Mouse (Mus musculus) thymus, postnatal 10 days (tissue): ENCODE data around the gene Soga3.
A peak's percentile ranks its signal among the peaks of the same experiment; 100 is the strongest.

Source experiments
- DNase-seq, 2 experiments: peaks; one replicate each; pipeline ENCODE4 v3.0.0; 2021; ENCODE audit warnings: low spot score in 2 of 2

Soga3 gene

DNA sequence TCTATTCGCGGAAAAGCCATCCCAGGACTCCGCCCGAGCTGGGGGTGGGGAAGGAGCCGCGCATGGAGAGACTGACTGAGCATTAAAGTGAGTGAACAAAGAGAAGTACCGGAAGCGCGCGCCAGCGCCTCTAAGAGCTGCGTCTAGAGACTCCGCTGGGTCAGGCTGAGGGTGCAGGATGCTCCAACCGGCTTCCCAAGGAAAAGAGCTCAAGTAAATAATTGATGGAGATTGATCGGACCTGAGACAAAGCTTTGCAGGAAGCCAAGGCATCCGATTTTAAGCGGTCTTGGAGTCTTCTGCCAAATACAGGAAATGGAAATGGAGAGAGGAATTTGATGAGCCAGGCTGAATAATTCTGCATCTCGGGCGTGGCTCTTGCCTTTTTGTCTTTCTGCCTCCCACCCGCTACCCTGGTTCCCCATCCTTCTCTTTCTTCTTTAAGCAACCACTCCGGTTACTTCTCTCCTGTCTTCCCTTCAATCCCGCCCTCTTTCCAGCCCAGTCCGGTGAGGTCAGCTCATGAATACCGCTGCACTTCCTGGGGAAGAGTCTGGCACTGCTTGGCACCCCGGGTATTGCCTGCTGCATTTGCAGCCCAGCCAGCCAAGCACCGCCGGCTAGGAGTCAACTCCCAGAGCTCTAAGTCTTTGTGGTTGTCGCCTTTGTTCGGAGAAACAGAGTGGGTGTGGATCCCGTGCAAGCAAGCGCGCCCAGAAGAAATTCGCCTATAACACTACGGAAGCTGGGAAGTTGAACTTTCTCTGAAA, at the start of gene Soga3:
Soga3 (plus strand) TSS at position 274 of the 770 bp plus-strand sequence.
- DNase-seq, result no peak

DNA sequence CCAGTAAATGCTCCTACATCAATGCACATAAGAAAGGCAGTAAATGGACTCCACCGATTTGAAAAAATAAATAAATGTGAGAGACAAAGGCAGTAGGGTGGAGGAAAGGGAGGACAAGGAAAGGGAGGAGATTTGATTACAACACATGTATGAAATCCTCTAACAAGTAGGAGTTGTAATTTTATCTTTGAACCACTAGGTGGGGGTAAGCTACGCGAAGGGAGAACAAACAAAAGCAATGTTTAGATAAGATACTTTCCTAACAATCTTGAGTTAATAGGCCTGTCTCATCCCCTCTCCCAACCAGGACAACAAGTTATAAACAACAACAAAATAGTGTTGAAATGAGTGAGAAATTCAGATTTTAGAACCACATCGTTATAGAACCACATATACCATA, 36.7 kb upstream of the Soga3 start:
- no peak for DNase-seq

DNA sequence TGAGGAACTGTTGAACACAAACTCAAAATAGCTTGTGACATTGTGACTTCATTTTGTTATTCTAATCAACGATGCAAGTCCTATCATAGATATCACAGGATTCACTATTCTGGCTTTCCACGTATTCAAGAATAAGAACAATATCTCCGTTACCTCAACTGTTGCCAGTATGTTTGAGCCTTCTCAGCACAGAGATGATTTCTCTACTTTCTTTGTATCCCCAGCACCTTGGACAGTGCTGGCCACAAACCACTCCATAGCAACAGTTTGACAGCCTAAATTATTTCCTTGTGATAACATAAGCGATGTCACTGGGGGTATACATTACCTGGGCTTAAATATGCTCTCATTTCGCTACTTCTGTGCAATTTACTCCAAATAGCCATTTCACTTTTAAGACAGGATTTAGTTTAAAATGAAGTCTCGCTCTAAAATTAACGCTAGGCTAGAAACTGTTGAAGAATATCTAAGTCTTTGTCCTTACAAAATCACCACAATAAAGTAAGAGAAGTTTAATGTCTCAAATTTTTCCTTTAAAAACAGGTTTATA, 1.0 kb upstream of the Soga3 start:
- DNase-seq, result no peak

DNA sequence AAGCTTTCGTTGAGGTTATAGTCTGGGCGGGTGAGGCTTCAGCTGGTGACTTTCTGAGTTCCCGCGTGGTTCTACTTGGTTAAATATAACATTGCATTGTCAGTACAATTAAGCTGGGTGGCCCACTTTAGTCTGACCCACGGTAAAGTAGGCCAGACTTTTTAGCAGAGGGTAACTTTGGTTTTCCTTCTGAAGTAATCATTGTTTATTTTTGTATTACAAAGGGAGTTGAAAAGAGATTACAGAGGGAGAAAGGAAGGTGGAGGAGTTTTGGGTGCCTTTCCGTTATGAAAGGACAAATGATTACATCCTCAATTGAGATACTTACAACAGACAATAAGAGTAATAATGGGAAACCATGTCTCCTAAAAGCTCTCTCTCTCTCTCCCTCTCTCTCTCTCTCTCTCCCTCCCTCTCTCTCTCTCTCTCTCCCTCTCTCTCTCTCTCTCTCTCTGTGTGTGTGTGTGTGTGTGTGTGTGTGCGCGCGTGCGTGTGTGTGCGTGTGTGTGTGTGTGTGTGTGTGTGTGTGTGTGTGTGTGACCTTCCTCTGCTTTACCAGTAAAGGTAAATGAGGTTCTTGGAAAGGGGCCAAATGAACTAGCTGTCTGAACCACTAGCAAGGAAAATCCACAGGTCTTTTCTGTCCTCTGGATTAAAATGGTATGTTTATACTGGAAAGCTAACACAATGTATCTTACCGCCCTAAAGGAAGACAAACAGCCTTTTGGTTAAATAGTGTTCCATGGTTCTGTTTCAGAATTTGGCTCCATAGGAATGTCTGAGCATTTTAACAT, 1.2 kb downstream of the Soga3 start:
- DNase-seq, result no peak

DNA sequence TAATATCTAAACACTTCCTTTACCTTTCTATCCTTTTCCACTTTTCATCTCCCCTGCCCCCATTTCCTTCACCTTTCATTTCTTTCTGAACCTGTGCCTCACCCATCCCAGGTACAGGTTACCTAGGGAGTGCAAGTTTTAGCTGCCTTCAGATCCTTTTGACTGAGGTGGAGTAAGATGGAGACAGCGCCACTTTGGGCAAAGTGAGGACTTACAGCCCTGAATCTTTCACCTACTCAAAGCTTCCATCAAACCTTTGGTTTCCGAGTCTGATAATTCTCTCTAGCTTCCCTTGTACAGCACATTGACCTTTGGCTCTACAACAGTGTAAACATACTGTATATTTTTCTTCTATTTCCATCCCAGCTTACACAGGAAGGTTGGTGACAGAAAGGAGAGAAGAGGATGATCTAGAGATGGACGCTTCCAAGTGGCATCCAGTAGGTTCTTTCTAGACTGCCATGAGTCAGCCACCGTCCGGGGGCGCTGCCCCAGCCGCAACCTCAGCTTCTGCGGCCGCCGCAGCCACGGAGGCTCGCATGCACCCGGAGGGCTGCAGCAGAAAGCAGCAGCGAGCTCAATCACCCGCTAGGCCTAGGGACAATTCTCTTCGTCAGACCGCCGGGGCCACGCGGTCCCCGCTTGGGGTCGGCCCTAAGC, 2.7 kb downstream of the Soga3 start:
- DNase-seq, result no peak

DNA sequence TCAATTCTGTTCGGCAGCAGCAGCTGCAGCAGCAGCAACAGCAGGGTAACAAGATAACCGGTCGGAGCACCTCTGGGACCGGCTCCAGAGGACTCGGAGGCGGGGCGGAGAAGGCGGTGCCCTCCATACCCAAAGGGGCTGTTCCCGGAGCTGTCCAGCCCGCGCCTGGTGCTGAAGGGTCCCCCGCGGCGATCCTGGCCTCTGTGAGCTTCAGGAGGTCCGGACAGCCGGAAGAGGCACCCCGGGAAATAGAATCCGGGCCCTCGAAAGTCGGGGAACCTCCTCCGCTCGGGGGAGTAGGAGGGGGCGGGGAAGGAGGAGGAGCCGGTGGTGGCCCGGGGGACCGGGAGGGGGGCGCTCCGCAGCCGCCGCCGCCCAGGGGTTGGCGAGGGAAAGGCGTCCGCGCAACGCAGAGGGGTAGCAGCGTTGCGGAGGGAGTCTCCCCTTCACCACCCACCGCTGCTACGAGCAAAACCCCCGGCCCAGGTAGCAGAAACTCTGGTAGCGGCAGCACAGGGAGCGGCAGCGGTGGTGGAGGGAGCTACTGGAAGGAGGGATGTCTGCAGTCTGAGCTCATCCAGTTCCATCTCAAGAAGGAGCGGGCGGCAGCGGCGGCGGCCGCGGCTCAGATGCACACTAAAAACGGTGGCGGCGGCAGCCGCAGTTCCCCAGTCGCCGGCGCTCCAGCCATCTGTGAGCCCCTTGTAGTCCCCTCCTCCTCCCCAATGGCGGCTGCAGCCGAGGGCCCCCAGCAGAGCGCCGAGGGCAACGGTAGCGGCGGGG, 3.4 kb downstream of the Soga3 start:
- peak in 1 of 2 experiments; percentile 32 for DNase-seq

DNA sequence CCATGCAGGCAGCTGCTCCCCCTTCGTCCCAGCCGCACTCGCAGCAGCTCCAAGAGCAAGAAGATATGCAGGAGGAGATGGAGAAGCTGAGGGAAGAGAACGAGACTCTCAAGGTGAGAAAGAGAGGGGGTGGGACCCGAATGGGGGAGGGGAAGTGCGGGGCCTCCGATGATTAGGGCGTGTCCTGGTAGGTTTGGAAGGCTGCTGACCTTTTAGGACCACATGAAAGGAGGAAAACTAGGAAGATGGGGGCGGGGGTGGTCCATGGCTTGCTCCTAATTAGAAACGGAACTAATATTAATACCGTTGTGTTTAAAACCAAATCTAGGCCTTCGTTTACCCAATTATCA, 4.0 kb downstream of the Soga3 start:
- DNase-seq, result no peak

DNA sequence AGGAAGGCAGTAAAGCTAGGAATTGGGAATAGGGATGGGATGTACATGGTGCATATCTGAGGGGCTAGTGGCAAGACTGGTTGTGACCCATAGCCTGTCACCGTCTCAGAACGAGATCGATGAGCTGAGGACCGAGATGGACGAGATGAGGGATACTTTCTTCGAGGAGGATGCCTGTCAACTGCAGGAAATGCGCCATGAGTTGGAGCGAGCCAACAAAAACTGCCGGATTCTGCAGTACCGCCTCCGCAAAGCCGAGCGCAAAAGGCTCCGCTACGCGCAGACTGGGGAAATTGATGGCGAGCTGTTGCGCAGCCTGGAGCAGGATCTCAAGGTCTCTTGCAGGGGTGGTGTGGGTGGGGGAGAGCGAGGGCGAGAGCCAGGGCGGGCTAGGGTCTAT, 4.4 kb downstream of the Soga3 start:
- DNase-seq, result no peak

DNA sequence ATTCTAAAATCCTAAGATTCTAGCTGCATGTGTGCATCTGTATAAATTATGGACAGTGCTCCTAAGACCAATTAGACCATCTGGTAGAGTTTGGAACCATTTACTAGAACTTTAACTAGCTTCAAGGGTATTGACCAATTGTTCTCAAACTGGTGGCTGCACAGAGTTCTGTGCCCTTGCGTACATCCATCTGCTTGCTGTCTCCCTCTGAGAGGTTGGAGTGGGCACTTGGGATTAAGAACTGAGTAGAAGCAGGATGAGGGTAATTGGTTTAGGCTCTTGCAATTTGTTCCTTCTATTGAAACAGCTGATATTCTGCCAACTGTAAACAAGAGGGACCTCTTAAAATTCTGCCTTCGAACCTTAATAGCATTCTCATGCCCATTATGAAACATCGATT, 11.7 kb downstream of the Soga3 start:
- DNase-seq, result no peak

DNA sequence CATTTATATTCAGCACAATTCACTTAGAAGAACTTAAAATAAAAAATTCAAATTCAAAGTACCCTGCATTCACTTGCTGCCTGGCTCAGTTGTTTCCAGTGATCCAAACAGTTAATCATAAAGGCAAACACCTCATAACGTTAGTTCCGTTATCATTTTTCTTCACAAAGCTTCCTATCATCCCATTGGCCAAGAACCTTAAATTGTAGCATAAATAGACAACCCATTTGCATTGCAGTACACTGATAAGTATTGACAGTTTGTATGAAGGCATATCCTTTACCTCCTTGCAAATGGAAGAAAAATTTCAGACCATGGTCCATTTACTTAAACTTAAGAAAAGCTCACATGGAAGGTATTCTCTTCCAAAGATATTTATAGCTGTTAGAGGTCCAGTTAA, 18.0 kb downstream of the Soga3 start:
- no peak for DNase-seq

DNA sequence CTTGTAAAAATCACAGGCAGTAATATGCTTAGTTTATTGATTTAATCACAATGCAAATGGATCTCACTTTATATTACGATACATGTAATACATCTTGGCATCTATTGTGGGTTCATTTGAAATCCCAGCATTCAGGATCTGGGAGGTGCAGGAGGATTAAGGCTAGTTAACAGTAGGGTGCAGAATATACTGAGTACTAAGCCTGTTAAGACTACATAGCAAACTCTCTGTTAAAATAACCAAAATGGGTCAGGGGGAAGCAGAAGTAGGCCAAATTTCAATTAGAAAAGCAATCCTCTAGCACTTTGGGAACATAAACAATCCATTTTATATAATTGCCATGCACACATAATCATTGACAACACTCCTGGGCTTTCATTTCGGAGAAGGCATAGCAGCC, 30.1 kb downstream of the Soga3 start:
- no peak for DNase-seq

DNA sequence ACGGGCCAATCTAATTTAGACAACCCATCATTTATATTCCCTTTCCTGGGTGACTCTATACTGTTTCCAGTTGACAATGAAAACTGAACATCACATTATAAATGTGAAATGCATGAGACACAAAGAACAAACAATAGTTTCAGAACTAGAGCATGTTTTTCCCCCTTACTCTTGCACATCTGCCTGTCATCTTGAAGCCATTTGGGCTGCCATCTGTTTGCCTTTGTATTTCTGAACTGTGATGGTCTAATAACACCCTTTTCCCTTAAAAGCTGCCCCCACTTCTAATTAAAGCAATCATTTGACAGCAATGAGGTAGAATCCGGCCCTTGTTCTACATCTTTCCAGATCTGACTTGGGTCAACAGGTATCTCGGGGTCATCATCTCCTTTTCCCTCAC, 32.0 kb downstream of the Soga3 start:
- DNase-seq, result no peak

DNA sequence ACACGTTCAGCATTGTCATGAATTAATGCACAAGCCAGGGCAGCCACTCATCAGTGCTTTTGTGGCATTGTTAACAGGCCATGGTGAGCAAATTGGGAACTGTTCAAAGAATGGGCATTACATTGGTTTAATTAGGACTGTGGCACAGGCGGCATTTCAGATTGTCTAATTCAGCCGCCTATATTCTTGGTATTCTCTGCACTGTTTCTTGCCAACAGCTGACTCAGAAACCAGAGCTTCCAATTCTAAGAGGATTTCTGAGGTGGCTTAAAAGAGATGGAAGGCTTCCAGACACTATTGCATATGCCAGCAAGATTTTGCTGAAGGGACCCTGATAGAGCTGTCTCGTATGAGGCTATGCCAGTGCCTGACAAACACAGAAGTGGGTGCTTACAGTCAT, 33.2 kb downstream of the Soga3 start:
- DNase-seq, result no peak

DNA sequence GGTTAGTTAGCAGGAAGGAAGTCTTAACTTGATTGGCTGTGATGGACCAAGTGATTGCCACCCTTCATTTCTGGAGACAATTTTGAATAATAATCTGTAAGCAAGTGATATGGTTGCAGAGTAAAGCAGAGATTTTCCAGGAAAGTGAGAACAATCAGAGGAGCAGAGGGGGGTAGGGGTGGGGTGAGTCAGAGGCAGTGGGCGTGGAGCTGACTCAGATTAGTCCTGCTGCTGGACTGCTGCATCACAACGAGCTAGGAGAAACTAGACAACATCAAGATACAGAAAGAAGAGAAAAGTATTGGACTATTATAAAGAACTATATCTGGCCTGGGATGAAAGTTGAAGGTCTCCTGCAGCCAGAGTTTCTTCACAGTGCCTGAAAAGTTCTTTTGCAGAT, 34.4 kb downstream of the Soga3 start:
- no peak for DNase-seq

DNA sequence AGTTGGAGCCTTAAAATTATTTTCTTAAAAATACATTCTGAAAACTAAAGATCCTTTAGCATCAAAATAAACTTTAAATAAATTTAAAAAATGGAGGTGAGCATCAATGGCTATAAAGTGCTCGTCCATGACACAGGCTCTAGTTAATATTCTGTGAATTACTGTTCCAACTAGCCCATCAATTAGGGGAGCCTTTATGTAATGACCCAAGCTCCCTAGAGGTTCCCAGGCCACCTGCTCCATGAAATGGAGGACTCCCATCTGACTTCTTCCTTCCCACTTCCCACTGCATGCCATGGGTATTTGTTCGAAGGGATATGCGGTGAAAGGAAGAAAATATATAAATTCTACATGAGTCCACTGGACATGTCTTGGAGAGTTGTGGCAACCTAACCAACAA, 36.6 kb downstream of the Soga3 start:
- DNase-seq, result no peak

DNA sequence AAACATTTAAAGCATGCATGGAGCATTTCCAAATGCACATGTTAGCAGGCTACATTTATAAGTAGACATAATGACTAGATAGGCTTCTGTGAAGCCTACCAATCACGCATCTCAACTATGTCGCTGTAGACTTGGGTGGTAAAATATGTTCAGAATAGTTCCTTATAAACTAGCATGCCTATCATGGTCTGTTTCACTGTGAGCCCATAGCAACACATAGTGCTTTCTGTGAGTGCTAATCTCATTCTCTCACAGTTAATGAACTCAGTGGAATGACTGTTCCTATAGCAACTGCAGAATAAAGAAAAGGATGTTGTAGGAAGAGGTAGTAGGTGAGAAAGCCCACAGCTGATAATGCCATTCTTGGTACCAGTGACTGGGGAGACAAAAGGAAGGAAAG, 37.4 kb downstream of the Soga3 start:
- DNase-seq, result no peak

DNA sequence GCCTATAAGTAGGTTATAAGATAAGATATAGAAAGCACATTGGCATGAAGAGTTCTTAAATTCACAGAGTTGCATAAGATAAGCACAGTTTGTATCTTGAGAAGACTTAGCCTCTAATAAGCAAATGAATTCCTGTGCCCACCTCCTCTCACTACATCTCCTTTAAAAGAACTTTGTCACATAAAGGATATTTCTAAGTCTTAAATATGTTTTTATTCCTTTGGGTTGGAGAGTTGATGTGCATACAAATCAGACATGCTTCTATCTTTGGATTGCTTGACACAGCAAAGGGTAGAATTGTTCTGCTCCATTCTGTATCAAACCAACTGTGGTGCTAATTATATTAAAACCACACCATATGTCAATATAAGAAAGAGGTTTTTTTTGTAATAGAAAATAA, 50.1 kb downstream of the Soga3 start:
- DNase-seq, result no peak

DNA sequence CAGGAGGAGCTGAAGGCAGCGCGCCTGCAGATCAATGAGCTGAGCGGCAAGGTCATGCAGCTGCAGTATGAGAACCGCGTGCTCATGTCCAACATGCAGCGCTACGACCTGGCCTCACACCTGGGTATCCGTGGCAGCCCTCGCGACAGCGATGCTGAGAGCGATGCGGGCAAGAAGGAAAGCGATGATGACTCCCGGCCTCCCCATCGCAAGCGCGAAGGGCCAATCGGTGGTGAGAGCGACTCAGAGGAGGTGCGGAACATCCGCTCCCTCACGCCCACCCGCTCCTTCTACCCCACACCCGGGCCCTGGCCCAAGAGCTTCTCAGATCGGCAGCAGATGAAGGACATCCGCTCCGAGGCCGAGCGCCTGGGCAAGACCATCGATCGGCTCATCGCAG, 53.2 kb downstream of the Soga3 start:
- no peak for DNase-seq

DNA sequence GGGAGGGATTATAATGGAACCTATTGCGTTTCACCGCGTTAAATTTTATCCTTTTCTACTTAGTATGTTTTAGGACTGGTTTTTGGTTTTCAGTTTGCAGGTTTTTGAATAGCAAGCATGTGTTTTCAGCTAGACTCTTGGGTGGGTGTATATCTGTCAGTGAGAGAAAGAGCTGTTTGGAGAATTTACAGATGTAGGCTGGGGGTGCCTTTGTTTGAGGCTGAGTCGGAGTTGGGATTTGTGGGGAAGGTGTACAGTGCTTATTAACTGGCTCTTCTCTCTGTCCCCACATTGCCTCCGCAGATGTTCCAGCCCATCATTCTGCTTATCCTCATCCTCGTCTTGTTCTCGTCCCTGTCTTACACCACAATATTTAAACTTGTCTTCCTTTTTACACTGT, 55.0 kb downstream of the Soga3 start, which contains the start of gene Gm49353:
Gm49353 (plus strand) TSS at position 313 of the 400 bp plus-strand sequence.
- DNase-seq, result no peak

DNA sequence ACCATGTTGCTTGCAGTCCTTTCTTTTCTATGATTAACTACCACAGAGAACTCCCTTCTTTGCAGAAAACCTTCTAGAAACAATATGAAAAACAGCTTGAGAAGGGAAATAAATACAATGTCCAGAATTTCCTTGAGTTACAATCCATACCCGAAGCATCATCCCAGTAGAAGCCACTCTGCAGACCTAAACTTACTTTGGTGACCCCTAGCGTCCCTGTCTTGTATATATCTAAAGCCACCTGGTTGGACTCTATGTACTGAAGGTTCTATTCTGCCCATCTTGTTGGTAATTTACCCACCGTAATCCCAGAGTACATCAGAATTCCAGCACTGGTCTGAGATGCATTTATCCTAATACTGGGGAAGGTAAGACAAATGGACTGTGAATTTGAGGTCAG, 56.2 kb downstream of the Soga3 start:
- no peak for DNase-seq

DNA sequence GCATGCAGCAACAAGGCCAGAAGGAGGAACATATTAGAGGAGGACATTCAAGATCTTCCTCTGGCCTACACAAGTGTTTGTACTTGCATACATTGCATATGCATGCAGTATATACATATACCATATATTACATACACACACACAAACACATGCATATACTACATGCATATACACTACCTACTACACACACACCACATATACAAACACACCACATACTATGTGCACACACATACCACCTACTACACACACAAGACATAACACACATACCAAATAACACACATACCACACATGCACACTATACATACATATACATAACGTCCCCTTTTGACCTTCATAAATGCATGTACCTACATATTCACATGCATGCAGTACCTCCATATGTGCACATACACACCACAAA, 57.0 kb downstream of the Soga3 start:
- no peak for DNase-seq

DNA sequence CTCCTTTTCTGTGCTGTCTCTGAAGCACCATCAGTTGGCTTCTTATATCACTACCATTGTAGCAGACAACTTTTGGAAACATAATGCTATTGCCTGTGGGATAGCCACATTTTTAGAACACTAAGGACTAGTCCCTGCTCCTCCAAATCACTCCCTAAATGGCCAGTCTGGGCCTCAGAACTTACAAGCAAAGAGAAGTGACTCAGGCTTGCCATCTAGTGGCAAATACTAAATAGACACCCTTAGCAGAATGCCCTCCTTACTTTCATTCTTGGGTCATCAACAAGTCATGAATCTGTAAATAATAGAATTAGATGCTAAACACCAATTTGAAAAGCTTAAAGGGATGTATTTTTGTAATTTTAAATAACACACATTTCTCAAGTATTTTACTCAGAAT, 63.1 kb downstream of the Soga3 start:
- no peak for DNase-seq
